Mouse (Mus musculus) heart, embryonic 11.5 days (tissue): ENCODE measurements around the gene Fmo9. TPM values are rescaled to one million over a fixed set of nuclear protein-coding genes. Genes with fewer than 3 reads are reported as not detected.

Experiments used
- microRNA-seq: library from miRNA; unstranded; fragments of <30 nt; microRNA quantifications from one replicate; pipeline ENCODE4, GENCODE M21; 2016; ENCODE audit warnings: borderline number of aligned reads
- polyA plus RNA-seq: library from polyadenylated mRNA; unstranded; fragments of >200 nt; fragmentation: Nextera tagmentation; extraction: Ambion mirVana; gene quantifications from 2 replicates; pipeline ENCODE4 v1.2.1, GENCODE M21; 2014

The Fmo9 gene
- polyA plus RNA-seq, 1 experiment from 2014 or later: not detected

Small RNA genes within 50 kb of the gene (microRNA-seq; reads per million reads assigned to microRNA genes)
- gene Gm22992: not detected

Other genes starting within 250 kb of the Fmo9 start
- gene Gm4846, start 184.3 kb downstream of the Fmo9 start, polyA plus RNA-seq: not detected in 2 replicates
- gene Gm4847, start 34.2 kb downstream of the Fmo9 start, polyA plus RNA-seq: not detected in 2 replicates